Mouse (Mus musculus) fat pad, adult 2 months (tissue): ENCODE measurements at regions not wholly inside any gene's neighbourhood (a gene's known extent, or its start where the extent isn't known, plus 50 kb on each side); places are given as distances from the start of the nearest gene placed in this dataset.

ENCODE experiments used
- DNase-seq: peaks from one replicate; pipeline ENCODE4 v3.0.0-alpha.2; 2011; ENCODE audit warnings: low read depth, low spot score; ENCODE audit errors: extremely low read depth

DNA sequence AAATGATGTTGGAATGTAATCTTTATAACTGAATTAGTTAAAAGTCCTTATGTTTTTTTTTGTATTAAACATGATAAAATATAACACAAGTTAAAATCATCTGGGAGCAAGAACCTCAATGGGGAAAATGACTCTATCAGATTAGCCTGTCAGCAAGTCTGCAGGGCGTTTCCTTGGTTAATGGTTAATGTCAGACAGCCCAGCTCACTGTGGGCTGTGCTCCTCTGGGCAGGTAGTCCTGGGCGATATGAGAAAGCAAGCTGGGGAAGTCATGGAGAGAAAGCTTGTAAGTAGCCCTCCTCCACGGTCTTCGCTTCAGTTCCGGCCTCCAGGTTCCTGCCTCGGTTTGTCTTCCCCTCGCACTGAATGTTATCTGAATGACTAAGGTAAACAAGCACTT, 379.0 kb upstream of the Prickle1 start:
- no peak for DNase-seq

DNA sequence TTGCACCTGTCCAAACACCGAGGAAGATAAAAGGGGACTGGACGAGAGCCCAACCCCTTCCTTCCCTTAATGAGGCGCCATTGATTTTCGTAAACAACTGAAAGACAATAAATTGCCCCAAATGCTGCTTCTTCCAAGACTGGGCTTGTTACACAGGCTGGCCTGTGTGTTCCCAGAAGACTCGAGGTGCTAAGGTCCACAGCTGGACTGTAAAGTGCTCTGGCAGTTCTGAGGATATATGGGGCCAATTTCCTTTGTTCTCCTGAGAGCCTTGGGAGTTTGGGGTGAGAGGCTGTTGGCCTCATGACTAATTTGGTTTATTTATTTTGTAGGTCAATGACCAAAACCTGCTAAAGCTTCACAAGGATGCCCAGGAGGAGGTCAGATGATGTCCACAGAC, 377.3 kb upstream of the Prickle1 start:
- DNase-seq, result no peak

DNA sequence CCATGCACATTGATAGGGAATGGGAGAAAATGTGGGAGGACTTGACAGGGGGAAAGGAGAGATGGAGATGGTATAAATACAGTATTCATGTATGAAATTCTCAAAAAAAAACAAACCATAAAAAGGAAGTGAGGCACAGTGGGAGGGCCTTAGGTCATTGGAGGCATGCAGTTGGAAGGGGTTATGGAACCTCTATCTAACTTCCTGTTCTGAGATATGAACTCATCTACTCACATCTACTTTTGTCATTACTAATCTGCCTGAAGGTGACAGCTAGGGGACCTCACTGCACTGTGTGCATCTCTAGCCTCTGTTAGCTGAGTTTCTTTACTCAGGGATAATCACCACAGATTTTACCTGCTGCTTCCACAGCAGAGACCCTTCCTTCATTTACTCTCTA, 366.3 kb upstream of the Prickle1 start:
- no peak for DNase-seq

DNA sequence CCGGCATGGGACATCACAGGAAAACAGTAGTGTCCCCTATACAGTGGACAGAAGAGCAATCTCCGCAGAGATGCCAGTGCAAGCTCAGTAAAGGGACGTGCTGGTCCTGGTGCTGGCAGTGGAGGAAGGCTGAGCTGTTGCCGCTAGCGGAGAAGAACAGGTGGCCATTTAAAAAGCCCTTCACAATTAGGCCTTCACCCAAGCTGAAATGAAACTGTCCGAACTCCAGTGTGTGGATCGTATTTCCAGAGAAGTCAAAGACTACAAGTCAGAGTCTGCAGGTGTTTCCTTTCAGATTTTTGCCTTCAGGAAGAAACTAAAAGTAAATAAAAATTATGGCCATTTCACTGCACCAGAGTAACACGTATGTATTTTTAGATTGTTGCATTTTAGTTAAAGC, 364.2 kb upstream of the Prickle1 start:
- DNase-seq, result no peak

DNA sequence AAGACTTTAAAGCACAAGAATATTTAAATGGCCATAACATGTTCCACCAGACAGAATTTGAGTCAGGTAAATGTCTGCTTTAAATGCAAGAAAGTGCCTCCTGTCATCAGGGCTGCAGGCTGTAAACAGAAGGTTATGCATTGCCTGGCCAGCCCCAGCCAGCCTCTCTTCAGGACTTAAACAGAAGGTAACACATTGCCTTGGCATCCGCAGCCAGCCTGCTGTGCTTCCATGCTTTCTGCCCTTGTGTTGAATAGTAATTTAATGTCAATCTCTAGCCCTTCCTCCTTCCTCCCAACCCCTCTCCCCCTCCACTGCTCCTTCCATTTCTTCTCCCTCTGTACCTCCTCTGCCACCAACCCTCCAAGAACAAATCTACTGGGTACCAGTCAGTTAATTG, 362.4 kb upstream of the Prickle1 start:
- no peak for DNase-seq

DNA sequence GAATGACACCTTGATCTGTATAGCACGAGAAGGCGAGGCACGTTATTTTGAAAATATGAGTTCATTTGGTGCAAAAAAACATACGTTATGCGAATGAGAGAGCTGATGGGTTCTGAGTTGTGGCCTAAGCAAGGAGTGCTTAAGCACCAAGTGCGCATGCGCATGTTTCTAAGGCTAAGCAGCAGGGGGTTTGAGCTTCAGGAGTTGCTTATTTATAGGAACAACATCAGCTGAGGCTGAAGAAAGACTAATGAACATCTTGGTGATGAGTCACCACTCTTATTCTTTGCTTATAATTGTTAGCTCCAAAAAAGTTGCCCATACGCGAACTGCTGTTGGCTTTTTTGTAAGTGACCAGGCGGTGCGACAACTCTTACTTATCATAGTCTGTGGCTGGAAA, 361.1 kb upstream of the Prickle1 start:
- no peak for DNase-seq

DNA sequence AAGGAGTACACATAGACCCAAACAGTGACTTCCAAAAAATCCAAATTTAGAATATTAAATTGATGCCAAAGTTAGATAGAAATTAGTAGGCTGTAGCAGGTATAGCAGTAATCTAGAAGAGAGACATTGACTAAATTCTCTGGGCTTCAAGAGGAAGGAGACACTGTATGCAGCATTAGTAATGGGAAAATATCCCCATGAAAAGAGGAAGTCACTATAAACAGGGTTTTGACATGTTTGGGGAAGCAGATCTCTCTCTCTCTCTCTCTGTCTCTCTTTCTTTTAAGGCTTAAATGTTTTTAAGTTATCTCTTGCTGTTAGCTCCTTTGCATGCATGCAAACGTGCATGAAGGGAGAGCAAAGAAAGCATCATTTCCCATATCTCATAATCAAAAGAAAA, 357.9 kb upstream of the Prickle1 start:
- DNase-seq, result no peak

DNA sequence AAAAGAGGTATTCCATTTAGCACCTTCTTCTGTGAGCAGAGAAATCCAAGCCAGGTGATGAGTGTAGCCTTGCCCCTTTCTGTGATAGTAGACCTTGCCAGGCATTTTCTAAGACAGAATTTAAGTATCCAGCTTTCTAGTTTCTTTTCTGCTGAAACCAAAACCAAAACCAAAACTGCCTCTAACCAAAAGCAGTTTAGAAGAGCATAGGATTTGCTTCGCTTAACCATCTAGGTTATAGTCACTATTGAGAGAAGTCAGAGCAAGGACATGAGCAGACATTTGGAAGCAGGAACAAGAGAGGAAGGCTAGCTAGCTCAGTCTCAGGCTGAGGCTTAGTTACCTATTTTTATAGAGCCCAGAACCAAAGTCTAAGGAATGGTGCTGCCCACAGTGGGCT, 354.8 kb upstream of the Prickle1 start:
- no peak for DNase-seq

DNA sequence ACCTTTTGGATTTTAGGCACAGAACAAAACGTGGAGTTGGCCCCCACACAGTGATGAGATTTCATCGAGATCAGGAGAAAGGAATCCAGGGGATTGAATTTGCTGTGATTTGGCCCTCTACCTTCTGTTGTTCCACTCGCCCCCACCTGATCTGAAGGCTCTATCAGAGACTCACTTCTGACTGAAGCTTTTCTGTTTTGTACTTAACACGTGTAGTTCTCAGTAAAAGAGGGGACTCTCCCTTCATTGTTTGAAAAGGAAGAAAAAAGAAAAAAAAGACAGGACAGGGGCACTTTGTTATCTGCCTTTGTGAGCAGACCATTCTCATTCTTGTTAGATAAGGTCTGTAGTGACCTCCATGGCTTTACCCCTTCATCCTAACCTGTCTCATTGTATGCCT, 353.2 kb upstream of the Prickle1 start:
- DNase-seq, result no peak

DNA sequence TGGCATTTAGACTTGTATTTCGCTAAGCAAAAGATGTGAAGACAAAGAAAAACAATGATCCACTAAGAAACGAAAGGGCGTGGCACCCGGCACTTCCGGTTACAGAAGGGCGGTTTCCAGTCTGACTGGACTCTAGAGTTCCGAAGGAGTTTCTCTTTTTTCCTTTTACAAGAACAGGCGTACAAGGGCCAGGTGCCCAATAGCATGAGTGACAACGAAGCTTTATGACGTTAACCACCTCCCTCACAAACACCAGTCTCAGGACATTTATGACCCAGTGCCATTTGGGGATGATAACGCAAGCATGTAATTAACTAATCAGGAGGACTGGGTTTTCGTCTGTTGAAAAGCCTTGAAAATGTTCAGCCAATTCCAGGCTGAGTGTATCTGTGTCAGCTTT, 347.9 kb upstream of the Prickle1 start:
- DNase-seq, result no peak

DNA sequence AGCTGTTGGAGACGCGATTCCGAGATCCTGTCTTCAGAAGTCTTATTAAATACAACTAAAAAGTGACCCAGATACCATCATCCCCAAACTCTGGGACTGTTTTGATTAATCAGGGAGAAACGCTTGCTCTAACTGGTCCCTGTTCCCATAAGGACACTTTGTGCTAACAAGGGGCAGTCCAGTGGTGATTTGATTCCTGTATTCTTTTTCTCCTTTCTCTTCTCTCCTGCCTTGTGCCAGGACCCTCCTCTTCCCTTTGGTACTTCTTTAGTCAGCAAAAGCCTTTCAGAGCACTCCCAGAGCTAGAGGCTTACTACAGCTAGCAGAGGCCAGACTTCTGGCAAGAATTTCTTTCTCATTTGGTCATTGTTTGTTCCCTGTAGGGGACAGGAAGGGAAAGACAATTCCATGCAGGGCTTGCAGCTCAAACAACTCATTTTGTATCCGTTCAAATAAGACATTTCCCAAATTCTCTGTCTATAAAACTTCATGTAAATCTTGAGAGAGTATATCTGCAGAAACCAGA, 337.3 kb upstream of the Prickle1 start:
- DNase-seq, result no peak

DNA sequence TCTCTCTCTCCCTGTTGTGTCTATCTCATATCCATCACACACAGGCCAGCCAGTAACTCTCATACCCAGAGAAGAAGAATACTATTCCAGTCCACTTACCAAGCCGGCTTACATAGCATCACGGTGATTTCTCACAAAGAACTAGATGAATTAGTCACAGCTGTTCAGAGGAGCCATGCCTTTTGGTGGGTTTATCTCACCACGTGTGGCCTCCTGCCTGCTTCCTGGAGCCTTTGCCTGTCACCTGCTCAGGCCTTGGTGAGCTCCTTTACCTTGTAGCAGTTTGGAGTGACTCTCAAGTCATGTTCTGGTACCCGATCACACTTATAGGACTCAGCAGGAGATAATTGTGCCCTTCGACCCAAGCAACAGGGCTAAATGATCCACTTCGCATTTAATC, 331.2 kb upstream of the Prickle1 start:
- no peak for DNase-seq

DNA sequence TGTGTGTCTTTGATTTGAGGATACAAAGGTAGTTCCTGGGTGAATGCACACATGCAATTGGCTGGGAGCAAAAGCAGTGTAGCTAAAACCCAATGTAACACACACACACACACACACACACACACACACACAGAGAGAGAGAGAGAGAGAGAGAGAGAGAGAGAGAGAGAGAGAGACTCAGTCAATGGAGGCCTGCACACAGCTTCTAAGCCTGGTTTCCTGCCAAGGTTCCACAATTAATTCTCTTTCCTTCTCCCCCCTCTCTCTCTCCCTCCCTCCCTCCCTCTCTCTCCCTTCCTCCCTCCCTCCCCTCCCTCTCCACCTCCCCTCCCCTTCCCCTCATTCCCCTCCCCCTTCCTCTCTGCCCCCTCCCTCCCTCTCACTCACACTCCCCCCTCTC, 330.6 kb upstream of the Prickle1 start:
- no peak for DNase-seq

DNA sequence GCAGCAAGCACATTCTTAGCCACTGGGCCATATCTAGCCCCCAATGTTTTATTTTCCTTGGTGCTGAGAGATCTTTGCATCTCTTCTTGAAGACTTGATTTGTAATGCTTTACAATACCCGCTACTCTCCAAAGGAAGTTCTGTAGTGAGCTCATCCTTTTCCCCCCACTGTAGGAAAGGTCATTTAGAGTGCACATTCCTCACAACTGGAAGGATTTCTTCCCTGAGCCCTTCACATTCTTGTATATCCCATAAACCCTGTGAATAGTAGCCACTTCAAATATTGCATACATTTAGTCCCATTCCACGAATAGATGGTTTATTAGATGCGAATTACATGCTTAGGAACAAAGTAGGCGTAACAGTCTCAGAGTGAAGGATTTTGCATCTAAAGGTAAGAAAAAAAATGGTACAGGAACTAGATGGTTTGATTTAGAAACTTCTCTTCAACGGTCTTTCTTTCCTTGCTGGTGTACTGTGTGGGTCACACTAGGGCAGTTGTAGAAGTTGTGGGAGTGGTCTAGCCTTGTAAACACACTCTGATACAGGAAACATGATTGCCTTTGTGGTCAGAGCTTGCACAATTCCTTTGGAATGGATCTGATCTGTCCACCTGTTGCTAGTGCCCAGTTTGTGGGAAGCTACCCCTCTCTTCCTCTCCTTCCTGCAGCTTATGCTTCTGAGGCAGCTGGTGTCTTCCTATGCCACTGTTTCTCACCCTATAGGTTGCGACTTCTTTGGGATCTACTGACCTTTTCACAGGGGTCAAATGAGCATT, 326.0 kb upstream of the Prickle1 start:
- DNase-seq, result no peak

DNA sequence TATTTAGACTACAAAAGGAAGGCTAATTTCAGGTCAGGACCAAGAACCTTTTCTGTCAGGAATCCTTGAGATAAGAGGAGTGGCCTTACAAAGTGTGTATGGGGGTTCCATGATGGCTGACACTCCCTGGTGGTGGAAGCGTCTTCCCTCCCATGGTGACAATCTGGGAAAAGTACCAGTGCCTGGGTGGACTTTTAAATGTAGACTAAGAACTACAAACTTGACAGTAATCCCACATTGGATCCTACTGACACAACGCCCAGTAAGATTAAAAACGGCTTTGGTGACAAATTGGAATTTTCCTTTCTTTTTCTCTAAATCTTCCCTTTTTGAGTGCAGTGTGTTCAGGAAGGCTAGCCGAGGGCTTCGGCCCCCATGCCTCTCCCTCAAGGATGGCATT, 325.3 kb upstream of the Prickle1 start:
- DNase-seq, result no peak

DNA sequence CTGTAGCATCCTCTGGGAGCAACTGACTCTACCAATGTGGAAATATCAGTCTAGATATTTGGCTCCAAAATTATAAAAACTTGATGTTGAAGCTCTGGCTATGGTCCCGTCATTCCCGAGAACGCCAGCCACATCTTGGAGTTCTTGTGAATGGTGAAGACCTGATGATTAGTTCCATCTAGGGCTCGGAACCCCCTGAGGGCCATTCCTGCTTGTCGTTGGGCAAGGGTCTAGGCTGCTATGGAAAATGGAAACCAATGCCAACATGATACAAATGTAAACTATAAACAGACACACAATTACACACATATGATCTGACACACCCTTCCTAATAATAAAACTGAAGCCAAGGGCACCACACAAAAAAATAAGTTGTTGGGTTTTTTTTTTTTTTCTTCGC, 323.9 kb upstream of the Prickle1 start:
- no peak for DNase-seq

DNA sequence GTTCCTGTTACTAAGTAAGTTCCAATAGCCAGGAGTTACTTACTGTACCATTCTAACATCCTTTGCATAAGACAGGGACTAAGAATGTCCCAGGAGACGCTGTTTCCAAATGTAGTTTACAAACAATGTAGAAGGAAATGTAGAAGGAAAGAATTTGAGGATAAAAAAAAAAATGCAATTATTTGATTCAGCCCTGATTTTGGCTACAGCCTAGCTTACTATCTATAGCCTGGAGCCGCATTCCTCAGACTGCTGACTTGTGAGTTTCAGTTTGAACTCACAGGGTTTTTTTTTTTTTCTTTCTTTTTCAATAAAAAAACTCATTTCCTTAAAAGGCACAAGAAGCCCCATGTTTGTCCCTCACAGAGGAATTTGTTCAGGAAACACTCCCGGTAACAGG, 321.2 kb upstream of the Prickle1 start:
- DNase-seq, result no peak

DNA sequence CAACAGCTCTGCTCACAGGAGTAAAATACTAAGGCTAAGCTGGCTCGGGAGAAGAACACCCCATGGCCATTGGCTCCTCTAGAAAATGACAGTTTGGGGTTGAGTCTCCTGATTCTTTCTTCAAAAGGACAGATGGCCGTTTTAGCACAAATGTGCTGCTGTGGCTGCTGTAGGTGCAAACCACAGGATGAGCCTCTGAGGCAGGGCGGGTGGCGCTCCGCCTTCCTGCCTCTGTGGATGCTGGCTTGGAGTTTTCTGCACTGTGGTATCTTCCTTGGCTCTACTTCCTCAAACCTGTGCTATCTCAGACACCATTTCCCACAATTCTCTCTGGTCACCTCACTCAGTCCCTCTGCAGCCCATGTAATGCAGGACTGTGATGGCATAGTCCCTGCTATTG, 317.8 kb upstream of the Prickle1 start:
- no peak for DNase-seq

DNA sequence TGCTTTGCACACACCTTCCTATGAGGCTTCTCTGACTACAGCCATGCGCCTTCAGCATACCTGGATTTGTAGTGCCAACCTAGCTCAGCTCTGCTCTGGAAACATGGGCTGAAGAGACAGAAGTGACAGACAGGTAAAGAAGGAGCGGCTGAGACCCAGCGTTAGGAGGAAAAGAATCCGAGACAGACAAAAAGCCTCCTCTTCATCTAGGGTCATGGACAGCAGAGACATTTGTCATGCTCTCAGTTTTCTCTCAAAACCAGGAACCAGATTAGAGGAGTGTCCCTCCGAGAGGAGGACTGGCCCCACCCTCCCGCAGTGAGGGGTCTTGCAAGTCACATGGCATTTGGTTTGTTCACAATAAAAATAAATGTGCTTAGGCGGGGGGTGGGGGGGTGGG, 317.4 kb upstream of the Prickle1 start:
- DNase-seq, result no peak

DNA sequence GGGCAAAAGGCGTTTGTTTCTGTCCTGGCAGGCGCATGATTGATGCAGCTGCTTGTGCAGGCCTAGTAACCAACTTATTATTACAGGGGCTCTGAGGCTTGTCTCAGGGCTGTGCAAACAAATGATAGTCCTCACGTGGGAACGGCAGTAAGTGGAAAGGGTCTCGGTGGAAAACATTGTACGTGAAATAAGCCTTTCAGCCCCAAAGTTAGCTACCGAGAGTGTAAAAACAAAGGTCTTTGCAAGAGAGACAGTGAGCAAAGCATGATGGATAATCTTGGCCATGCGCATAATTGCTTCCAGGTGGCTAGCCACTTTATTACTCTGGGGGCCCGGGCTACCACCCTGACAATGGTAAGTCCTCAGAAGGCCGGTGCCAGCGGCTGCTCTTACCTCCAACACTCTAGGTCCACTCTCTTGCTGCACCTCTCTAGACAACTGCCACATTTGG, 315.3 kb upstream of the Prickle1 start:
- no peak for DNase-seq

DNA sequence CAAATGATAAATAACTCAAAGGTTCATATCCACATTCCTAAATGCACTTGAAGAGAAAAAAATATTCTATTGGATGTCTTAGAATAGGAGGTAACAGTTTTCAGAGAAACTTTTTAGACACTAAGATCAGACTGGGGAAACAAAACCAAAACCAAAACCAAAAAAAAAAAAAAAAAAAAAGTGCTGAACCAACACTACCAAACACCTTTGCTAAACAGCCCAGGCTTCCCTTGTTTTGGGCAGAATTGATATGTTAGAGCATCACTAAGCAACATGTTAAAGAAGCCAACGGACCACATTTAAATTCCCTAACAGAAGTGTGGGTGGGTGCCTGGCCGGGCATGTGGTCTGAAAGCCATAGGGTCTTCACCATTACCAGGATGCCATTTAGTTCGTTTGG, 314.5 kb upstream of the Prickle1 start:
- no peak for DNase-seq

DNA sequence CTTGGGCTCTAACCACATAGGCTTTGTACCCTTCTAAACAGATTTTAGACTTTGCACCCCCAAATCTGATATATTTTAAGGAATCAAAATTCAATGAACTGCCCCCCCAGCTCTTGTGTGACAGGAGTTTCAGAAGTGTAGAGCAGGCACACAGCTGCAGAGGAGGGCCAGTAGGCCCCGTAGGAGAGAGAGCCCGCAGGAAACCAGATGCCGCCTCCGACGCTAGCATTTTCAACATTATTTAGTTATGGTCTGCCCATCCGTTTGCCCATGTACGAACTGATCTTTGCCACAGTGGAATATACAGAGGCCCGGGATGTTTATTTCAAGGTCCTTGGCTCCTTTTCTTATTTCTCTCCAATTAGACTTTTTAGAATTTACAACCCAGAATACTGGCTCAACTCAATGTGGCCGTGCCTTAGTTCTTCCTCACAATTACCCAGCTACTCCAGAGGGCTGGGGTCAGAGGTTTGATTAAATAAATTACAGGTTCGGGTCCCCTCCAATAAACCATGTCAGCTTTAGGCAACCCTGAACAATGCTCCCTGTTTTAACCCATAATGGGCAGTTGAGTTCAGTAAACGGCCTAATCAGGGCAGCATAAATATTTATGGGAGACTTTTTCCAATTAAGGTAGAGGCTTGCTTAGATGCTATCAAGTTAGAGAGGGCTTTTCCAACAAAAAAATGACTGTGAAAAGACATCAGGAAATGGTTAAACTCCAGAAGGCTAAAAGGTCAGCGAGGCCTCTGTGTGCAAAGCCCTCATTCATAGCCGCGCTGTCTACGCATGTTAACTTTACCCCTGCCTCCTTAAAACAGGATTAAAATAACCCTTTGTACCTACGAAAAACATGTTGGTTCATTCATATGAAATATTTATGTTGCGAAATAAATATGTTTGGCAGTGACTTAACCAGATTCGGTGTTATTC, 308.2 kb upstream of the Prickle1 start:
- no peak for DNase-seq
